ENCODE assay signal across 8 mouse cellular contexts in genomic region chr2:80638364-80639241, GRCm38 (mm10). TPM values are rescaled to one million over a fixed set of nuclear protein-coding genes. Genes with fewer than 3 reads are reported as not detected.
DNase-seq lines count a peak whose midpoint lies in the region; ATAC-seq lines count a peak whose summit lies in the region.

No protein-coding gene starts in this region.

- peak overlapping the region; percentile 34 for H3K4me2 ChIP-seq in hindbrain, embryonic 11.5 days (replicated peaks; ENCODE audit: low read depth, low read length)

- peak; percentile 99 for ATAC-seq in frontal cortex, adult (ENCODE audit: low TSS enrichment)
- peak; percentile 98 for ATAC-seq in hindbrain, embryonic 11.5 days (ENCODE audit: low FRiP score)

- H3K27me3 ChIP-seq in hindbrain, embryonic 11.5 days (ENCODE audit: control insufficient read depth, insufficient read depth, low read length): no peaks in the 10 kb centered on the region

- H3K4me1 ChIP-seq in hindbrain, embryonic 11.5 days (replicated peaks; ENCODE audit: control insufficient read depth, insufficient read depth, low read length): no peaks in the 10 kb centered on the region

- under 1% methylated on average over 45 of the region's 45 CpGs for WGBS in hindbrain, embryonic 11.5 days

- H3K4me3 ChIP-seq in hindbrain, embryonic 11.5 days (ENCODE audit: low read depth, low read length): peak overlapping the region; percentile 76

- H3K9ac ChIP-seq in hindbrain, embryonic 11.5 days (ENCODE audit: low read depth, low read length): peak overlapping the region; percentile 64

- H3K27ac ChIP-seq in hindbrain, embryonic 11.5 days (ENCODE audit: low read depth, low read length): peak overlapping the region; percentile 65; the same call in 1 of the 2 replicates

- DNase-seq in MN1 (ENCODE audit: low spot score): peak; percentile 96
- peak; percentile 94 for DNase-seq in cerebellum, adult 9-10 months
- peak; percentile 97 for DNase-seq in hindbrain, embryonic 11.5 days (ENCODE audit: low spot score)
- DNase-seq in layer of hippocampus, postnatal 10 days (ENCODE audit: low spot score in 2 of 2): peak; percentile 90 to 92
- DNase-seq in lung, postnatal 10 days: peak; percentile 94
- DNase-seq in ovary, postnatal 36 days (ENCODE audit: low spot score): peak; percentile 88
- peak; percentile 87 for DNase-seq in thymus, postnatal 25 days

- no peaks in the 10 kb centered on the region for H3K9me3 ChIP-seq in hindbrain, embryonic 11.5 days (ENCODE audit: control insufficient read depth, low read length)

- no peaks in the 10 kb centered on the region for H3K36me3 ChIP-seq in hindbrain, embryonic 11.5 days (ENCODE audit: control insufficient read depth, insufficient read depth, low read length)

RNA-seq across cellular contexts. Expression of gene Nup35, which starts 21.6 kb away (rescaled TPM):
- polyA plus RNA-seq in hindbrain, embryonic 11.5 days (2014; fragmentation: Nextera tagmentation; extraction: Ambion mirVana): 64.5 and 65.1 TPM in 2 replicates
- total RNA-seq in layer of hippocampus, postnatal 10 days (2021): 10 to 100 TPM; 23.3 to 24.6 TPM

RNA-seq across cellular contexts. Expression of gene Dusp19, which starts 21.8 kb away (rescaled TPM):
- polyA plus RNA-seq in hindbrain, embryonic 11.5 days (2014; fragmentation: Nextera tagmentation; extraction: Ambion mirVana): 19.8 and 20.2 TPM in 2 replicates
- total RNA-seq in layer of hippocampus, postnatal 10 days (2021): 10 to 100 TPM; 18.4 to 21.1 TPM

RNA-seq across cellular contexts. Expression of gene Nckap1, which starts 57.4 kb away (rescaled TPM):
- 70.3 and 71.2 TPM in 2 replicates for polyA plus RNA-seq in hindbrain, embryonic 11.5 days (2014; fragmentation: Nextera tagmentation; extraction: Ambion mirVana)
- 100 to 1,000 TPM; 396 to 411 TPM for total RNA-seq in layer of hippocampus, postnatal 10 days (2021)

Comparison
In these comparisons a context has a peak if more than half of its experiments do, and no peak if none do; other contexts are left out.
1. Peak in every context shown above with its lines: DNase-seq, ATAC-seq, H3K4me3 ChIP-seq and H3K27ac ChIP-seq.